Mouse (Mus musculus): ENCODE results near the gene Thumpd2.

DNA sequence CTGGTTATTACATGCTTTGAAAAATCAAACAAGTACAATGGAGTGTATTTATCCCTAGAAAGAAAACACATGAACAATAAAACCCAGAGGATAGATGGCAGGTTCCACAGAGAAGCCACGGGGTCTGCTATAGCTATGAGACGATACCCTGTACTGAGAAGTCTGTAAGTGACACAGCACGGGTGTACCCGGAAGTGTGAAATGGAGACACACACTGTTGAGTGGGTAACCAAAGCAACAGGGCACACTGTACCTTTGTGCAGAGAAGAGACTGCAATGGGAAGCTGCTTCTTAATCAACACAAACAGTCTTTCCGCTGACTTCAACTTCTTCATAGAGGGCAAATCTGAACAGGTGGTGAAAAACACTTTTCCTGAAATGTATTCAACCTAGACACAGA is 9.4 kb downstream of the Thumpd2 start:
- no peak for TF ChIP-seq CTCF (IDR thresholded peaks at IDR 0.05; ENCODE audit: borderline replicate concordance, control insufficient read depth, extremely low read depth, insufficient read depth, low read length, poor library complexity)
- TF ChIP-seq POLR2A (IDR thresholded peaks at IDR 0.05; ENCODE audit: control insufficient read depth, extremely low read depth, insufficient read depth, low read length, poor library complexity) = no peak
